Mouse (Mus musculus): ENCODE measurements around the gene Nuak1.

Nuak1 gene

DNA sequence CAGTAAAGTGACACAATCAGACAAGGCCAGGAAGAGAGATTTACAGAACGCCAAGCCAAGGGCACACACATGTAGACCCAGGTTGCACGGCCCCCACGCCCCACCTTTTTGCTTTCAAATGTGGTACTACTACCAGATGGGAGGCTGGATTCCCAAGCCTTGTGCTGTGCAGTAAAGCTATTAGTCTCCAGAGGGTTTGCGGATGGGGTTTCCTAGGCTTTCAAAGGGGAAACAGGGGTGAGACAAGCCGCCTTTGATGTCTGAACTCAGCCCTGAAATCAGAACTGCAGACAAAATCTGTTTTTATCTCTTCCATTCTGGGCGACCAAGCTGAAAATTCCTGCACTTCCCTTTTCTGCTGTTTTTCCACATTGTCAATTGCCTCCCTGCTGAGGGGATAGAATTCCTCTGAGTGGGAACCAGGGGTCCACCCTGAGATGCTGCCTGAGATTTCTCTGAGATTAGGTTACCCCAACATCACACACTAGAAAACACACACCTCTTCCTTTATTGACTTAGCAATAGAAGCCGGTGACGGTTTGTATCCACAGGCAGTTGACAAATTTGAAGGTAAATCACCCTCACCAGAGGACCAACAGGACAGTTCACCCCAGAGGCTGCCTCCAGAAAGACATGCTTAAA lies 35.1 kb downstream of the Nuak1 start:
- DNase-seq: no peak

DNA sequence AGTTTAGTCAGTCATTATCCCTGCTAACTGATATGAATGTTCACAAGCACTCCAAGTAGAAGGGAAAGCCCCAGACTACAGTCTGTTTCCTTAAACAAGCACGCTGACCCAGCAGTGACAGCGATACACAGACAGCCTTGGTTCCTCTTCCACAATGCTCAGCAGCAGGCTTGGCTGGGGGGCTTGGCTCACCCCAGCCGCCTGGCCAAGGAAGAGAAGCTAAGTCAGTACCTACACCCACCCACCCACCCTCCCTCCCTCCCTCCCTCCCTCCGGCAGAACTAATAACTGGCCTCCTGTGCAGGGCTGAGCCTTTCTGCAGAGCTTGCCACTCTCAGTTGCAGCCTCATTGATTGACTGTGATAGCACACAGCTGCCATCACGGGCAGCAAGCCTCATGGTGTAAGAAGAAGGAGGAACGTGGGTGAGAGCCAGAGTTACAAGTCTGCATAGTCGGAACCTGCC lies 38.5 kb downstream of the Nuak1 start:
- DNase-seq: no peak

DNA sequence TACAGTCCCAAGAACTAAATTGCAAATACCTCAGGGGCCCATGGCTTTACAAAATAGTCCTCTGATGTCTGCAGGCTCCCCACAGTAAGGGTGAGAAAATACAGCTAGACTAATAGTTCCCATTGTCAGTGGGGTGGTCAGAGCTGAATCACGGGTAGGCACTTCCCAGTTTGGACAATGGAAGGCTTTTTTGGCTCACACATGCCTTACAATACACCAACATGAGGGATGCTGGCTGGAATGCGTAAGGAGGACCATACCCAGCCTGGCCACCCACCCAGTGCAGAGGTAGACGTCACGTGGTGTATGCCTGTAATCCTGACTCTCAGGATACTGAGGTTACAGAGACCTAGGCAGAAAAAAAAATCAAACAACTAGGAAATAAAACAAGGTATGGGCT lies 39.2 kb downstream of the Nuak1 start:
- DNase-seq: no peak

DNA sequence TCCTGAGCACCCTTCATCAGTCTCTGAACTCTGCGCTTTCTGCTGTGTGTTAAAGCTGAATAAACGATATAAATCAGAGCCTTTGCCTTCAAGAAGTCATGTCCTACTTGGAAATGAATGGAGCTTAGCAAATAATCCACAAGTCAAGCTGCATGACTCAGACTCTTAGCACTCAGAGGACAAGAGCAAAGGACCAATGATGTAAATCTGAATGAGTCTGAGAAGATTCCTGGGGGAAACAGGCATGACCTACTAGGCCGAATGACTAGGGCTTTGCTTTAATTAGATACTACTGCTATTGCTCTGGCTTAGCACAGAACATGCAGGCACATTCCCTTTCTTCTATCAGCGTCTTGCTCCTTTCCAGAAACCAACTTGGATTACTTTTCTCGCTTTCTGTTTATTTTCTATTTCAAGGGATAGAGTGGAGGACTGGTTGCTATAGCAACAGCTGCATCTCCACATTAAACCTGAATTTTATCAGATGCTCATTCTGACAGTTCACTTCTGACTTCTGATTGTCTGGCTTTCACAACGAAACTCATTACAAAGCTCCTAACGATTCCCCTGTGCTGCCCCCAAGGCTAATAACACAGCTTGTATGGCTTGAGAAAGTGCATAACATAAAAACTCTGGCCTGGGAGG lies 40.2 kb downstream of the Nuak1 start:
- DNase-seq: no peak

DNA sequence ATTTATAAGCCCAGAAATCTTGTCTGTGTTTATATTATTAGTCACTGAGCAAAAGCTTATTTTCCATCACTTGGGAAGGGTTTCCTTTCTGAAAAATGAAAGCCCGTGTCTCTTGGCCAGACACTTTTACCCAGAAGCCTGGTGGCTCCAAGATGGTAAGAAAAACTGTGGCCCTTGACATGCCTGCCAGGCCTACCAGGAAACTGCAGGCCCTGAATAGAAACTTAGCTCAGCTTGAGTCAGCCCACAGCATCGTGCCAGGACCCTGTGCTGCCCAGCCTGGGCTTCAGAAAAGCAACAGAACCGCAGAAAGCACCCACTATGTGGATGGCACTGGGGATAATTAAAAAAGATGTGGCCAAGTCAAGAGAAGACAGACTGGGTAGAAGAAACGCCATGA lies 43.1 kb downstream of the Nuak1 start:
- DNase-seq: no peak

DNA sequence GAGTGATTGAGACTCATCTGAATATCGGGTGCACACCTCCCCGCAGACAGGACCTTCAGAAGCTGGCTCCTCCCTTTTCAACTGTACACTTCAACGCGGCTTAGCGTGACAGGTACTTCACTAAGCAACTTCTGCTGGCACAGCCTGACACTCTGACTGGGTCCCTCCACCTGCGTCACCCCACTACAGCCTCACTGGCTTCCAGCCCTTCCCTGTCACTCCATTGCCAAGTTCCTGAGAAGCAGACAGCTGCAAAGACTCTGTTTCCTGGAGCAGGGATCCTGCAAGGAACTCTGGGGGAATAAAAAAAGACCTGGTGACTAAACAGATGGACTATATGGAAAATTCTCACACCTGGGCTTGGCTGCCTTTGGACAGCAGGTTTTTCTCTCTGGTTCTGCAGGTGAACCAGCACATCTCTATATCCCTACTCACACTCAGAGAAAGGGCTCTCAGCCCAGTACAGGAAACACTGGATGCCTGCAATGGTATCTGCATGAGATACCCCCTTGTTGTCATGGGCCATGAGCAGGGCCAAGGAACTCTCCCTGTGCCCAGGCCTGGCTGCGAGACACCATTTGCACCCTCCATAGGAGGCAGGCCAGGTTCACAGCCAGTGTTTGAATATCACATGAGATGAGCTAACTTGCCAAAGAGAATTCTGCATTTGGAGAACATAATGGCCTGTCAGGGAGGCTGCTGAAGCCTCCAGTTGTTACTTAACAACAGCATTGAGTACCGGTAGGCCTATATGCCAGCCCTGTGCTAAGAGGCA lies 44.3 kb downstream of the Nuak1 start:
- DNase-seq: no peak

DNA sequence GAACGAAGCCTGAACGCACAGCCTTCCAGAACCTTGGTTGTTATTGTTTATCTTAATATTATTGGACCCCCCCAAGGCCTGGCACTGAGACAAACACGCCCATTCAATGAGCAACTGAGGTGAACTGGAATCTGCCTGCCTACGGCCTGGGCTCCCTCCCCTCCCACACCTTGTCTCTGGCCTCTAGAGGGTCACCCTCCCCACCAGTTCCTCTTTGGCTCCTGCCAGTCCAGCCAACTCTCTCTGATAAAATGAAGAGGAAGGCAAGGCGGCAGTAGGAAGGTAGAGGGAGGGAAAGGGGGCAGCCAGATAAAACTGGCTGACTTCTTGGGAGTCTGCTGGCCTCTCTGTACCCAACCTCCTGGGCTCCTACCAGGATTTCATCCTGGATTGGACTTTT lies 45.1 kb downstream of the Nuak1 start:
- no peak for DNase-seq

DNA sequence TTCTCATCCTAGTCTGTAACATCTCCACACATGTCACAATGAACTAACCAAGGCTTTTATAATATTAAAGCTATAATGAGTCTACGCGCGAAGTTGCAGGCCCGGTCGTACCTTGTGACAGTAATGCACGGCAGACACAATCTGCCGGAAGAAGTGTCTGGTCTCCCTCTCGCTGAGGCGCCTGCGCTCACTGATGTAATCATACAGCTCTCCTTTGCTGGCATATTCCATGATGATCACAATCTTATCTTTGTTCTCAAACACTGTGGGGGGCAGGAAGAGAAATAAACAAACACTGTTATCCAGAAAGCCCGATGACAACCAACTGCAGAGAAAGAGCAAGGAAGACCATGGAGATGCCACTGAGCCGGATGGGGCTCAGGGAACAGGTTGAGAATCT lies 46.5 kb downstream of the Nuak1 start:
- DNase-seq: no peak

DNA sequence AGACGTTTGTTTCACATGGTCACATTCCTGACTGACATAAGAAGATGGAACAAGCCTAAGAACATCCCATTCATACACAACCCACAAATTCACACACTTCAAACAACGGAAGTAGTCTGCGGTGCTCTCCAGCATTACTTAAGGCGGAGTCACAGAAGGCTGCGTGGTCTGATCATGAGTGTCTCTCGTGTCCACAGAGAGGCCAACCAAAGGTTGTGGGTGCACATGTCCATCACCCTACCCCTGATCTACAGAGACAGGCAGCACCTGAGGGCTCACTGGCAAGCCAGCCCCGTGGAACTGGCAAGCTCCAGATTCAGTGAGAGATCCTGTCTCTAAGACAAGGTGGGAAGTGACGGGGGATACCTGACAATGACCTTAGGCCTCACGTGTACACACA lies 47.0 kb downstream of the Nuak1 start:
- no peak for DNase-seq

DNA sequence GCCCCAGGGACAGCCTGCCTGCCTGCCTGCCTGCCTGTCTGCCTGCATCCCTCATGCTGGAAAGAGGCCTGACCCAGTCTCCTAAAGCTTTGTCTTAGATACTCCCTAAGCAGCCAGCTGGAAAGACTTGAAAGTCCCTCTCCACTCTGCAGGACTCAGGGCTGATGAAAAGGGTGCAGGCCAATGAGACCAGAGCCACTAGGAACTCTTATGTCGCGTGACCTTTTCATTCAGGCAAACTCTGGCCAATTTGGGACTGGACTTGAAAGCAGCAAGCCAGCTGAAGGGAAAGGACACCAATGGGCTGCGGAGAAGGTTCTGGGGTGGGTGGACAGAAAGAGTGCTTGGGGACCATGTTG lies 47.7 kb downstream of the Nuak1 start:
- DNase-seq: peak; percentile 11

DNA sequence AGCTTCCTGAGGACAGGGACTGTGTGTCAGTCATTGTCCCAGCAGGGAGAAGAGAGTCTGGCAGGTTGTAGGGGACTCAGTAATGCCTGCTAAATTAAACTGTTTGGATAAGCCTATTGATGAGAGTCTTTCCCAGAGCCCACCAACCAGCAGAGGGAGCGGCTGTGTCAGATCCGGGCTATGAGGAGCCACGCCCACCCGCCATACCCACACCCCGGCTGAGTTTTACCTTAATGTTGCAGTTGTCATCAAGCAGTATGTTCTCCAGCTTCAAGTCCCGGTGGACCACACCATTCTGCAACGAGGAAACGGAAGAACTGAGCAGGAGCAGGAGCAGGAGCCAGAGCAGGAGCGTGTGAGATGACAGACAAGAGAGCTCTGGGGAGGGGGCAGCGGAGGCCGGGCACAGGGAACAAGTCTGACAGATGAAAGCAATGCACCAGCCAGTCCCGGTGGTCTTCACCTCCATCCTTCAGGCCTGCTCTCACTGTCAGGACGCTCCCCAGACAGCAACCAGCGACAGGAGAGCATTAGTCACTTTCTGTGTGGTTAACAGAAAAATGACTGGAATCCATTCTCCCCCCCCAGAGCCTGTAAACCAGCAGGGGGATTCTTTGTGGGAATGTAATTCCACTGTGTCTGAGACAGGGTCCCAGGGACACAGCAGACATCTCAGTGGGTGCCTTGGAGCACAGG lies 48.2 kb downstream of the Nuak1 start:
- DNase-seq: peak; percentile 66

DNA sequence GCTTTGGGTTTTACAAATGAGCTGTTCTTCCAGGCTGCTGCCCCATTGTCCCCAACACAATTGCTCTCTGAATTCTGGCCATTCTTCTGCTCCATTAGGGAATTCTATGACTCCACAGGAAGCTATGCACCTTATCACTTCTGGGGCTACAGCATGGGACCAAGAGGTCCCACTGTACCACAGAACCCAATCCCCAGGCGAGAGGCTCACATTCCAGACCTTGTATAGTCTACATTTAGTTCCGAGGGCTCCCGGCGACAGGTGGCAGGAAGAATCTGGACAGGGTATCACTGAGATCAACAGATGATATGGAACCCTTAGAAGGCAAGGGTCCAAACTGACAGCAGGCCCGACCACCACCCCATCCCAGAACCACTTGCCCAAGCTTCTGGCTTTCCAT lies 50.7 kb downstream of the Nuak1 start:
- peak; percentile 3 for DNase-seq

DNA sequence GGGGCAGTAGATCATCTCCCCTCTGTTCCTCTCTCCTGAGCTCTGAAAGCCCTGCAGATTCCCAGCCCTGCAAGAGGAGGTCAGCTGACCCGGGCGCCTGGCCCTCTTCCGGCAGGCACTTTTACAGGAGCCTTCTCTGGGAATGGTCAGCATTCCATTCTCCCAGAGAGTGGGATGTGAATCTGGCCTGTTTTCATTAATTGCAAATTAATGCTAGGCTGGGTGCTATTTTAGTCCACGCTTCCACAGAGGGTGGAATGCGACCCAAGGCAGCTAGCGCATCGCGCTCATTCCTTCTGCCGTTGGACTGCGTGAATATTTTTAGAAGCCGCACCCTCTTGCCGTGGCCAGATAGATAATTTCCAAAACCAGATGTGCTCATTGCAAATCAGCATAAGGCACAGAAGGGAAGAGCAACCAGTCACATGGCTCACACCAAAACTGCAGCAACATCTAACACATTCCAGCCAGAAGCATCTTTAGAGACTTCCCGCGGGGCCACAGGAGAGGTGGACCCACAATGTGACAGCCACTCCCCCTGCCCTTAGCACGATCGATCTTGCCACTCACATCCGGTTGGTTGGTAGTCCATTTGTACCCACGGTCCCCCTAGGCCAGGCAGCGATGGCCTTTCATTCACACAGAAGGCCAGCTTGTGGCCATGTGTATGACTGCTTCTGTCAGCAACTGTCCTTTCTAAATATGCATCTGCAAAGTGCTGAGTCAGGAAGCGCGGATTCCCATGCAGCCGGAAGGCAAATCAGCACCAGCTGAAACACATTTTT lies 51.8 kb downstream of the Nuak1 start:
- DNase-seq: peak; percentile 34

DNA sequence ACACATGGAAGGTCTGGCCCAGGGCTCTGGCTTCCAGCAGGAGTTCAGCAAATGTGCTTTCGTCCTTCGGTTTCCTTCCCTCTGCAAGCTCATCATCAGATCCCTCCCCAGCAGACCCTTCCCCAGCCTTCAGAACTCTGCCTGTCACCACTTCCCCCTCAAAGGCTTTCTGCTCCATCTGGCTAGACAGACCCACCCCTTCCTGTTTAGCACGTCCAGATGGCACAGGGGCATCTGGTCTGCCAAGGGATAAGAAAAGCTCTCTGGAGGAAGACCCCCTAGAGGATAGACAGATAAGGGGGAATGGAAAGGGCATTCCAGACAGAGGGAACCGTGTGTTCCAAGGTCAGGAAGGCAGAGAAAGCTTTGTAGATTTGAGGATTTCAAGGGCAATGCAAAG lies 53.1 kb downstream of the Nuak1 start:
- no peak for DNase-seq

DNA sequence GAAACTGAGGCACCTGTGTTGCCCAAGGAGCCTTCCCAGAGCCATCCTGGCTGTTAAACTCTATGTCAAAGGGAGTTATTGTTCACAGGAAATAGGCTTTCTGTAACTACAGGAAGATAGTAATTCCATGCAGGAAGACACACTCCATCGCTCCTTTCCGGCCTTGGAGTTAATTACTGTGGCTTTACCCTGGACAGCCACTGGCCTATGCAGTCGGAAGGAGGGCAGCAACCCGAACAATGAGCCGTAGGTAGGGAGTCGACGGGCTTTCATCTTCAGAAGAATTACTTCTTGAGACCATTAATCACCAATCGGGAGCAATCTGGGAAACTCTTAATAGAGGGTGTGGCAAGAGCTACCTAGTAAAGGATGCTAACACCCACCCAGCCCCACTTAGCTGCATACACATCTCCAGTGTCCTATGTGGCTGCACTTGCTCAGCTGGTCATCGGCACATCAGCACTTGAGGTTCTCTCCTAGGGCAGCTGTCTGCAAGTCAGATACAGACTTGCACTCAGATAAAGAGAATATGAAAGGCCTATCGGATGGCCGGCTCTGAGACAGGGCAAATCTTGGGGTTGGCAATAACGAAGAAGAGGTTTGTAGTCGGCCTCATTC lies 53.7 kb downstream of the Nuak1 start:
- DNase-seq: no peak

DNA sequence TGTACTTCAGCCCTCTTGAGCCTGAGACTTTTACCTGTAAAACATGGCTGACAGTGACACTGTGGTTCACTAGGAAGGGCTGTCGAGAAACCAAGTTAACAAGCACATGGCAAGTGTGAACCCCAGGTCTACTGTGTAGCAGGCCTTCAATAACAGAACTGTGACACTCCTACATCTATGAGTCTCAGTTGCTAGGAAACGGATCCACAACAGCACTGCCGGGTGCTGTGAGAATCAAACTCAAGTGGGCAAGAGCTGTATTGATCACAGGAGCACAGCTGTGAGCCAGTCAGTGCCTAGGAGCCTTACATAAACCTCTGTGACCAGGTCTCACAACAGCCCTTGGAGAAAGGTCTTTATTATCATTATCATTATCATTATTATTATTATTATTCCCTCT lies 54.2 kb downstream of the Nuak1 start:
- no peak for DNase-seq

DNA sequence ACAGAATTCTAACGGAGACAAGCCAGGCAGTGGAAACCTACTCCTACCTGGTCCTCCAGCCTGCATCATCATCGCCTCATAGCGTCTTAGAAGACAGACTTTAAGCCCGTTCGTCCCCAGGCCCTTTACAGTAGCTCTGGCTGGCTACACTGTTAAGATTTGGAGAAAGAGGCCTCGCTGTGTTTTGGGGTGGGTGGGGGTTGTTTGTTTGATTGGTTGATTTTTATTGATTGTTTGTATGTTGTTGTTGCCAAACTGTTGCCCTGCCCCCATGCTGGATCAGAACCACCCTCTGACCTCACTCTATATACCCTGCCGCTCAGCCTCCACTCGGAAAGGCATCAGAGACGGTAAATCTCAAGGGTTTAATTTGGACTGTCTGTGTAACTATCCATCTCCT lies 55.6 kb downstream of the Nuak1 start:
- DNase-seq: no peak

DNA sequence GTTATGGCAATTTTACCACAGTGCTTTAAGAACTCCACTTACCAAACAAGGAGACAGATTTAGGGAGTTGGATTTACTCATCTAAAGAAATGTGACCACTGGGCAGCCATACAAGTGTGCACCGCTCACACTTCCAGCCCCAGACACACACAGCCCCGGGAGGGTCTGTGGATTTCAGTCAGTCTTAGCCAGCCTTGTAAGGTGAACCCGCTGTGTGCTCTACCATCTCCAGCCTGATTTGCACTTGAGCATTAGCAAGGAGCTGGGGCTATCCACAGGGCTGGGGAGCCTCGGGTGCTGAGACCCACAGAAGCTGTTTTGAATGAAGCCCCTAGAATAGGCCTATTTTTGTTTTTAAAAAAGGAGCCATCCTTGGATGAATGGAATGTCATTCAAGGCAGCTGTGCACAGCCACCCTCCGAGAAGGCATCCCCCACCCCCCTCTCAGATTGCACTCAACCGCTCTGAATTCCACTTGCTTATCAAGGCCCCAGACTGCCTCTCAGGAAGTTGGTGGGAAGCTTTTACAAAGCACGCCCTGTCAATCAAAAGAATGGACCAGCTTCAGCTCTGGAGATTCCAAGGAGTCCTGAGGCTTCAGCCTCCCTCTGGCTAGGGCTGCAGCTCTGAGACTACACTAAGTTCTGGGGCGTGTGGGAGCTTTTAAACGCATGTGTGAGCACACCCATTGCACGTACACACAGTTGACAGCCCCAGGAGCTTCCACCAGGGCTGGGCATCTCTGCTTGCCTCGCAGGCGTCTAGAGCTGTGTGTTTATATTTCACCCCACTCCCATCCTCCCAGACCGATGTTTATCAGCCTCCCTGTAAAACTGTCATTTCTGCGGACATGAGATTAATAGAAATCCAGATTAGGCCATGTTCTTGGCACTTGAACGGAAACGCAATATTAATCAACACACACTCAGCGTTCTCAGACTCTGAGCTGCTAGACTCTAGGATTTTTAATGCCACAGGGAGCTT lies 57.2 kb downstream of the Nuak1 start:
- DNase-seq: no peak

DNA sequence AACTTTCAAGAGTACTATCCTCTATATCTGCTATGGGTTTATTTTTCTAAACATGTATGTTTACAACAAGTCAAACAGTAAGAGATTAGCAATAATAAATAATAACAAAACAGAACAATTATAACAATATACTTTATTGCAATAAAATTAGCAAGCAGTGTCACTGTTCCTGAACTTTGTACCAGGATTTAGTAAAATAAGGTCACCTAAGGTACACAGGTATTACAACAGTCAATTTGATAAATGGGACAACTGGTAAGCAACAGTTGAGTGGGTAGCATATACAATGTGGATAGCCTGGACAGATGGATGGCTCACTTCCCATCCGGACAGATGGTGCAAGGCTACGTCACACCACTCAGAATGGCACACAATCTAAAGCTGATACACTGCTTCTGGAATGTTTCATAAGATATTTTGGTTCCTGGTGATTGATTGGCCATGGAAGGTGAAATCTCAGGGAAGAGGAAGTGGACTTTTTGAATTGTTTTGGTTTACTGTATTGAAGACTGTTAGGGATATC lies 59.1 kb downstream of the Nuak1 start:
- no peak for DNase-seq

DNA sequence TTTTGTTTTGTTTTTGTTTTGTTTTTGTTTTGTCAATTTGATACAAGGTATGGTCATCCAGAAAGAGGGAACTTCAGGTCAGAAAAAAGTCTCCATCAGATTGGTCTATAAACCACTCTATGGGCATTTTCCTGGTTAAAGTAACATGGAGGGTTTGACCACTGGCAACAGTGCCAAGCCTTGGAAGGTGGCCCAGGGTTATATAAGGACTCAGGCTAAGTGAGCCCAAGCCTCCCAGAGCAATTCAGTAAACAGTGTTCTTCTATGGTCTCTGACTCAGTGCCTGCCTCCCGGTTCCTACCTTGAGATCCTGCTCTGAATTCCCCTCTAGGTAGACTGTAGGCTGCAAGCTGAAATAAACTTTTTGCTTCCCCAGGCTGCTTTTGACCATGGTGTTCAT lies 61.0 kb downstream of the Nuak1 start:
- DNase-seq: no peak

DNA sequence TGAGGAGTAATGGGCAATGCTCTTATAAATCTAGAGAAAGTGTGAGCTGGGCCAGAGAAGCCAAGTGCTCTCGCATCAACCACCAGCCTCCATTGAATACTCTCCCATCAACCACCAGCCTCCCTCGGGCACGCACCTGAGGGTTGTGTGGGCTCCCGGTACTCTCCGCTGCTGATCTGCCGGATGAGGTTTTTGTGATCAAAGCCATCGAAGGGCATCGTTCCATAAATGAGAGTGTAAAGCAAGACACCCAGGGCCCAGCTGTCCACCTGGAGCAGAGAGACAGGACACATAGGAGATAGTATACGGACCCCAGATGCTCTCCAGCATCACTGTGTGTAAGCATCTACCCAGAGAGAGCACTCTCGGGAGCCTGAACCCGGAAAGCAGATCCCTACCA lies 62.4 kb downstream of the Nuak1 start:
- DNase-seq: no peak
